Mouse (Mus musculus) R1 (cell line): ENCODE results near the gene Wwp2.
A peak's percentile ranks its signal among the peaks of the same experiment; 100 is the strongest.

ENCODE experiments used
- DNase-seq: peaks from one replicate; pipeline ENCODE4 v3.0.0-alpha.2; 2018; ENCODE audit warnings: low read depth, low spot score

Gene Wwp2

DNA sequence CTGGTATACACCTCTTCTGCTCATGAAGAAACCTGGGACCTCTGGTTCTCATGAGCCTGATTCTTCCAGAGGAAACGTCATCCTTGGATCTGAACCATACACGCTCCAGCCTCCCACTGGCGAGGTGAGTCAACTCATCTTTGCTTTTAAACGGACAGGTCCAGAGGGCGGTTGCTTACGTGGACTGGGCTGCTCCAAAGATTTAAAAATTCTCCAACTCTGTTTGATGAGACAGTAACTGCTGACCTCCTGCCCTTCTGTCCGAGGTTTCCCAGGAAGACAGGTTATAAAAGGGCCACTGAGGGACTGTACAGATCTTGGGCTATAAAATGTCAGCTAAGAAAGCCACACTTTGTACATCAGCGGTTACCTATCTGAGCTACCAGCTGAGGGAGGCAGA is 5.3 kb upstream of the Wwp2 start:
- no peak for DNase-seq

- DNase-seq = peak; percentile 39
Observed at GRCm38 (mm10) chr8:107435421-107435961, 674 bp upstream of the Wwp2 start.

DNA sequence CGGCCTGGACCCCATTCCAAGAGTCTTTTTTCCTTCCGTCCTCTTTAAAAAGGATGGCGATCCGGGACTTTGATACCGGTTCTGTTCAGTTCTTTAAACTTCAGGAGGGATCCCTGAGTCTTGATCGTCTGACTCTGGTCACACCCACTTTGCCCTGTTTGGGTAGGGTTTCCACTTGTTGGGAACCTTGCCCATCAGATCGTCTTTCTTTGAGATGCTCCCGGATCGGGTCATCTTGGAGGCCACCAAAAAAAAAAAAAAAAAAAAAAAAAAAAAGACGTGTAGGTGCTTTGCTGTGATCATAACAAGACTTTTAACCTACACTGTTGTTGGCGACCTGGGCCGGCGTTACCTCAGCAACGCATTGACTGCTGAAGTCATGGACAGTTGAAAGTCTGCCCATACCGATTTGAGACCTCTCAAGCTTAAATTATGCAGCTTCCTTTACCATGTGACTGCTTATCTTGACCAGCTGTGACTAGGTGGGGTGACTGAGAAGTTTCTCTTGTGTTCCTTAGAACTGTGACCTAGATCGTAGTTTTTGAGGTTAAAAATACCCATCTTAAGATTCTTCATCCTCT is 766 bp downstream of the Wwp2 start:
- peak; percentile 66 for DNase-seq

DNA sequence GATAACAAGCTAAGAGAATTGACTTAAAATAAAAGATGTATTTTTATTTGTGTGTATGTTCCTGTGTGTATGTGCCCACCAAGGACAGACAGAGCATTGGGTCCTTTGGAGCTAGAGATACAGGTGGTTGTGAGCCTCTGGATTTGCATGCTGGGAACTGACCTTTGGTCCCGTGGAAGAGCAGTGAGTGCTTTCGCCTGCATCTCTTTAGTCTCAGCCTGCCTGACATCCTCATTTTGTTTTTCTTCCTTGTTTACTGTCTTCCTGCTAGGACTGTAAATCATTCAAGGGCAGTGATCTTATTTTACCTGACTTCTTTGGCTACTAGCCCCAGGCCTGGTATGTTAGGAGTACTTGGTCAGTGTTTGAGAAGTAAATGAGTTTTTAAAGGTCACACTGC is 1.5 kb downstream of the Wwp2 start:
- no peak for DNase-seq

GRCm38 (mm10) chr8:107439880-107440625 is 3.9 kb downstream of the Wwp2 start:
- DNase-seq = no peak

- no peak for DNase-seq
Observed at GRCm38 (mm10) chr8:107444626-107445025, 8.5 kb downstream of the Wwp2 start.

- DNase-seq = no peak
Observed at GRCm38 (mm10) chr8:107447713-107448112, 11.5 kb downstream of the Wwp2 start.

DNA sequence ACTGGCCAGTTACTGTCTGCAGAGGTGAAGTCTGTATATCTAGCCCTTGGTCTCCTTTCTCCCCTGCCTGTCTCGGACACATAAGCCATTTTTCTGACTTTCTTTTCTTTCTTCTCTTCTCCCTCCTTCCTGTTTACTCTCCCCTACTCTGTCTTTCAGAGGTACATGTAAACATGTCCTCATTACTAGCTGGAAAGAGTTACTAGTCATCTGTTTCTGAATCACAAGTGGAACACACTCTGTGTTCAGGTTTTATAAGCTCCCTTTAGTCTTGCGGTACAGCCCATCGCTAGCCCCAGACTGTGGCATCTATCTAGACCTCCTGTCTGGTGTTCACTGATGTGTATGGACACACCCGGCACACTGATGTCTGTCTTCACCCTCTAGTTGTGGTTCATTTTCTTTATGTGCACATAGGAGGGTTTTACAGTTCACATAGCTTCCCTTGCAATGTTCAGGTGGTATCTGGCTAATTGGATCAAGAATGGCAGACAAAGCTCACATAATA is 12.3 kb downstream of the Wwp2 start:
- no peak for DNase-seq

DNA sequence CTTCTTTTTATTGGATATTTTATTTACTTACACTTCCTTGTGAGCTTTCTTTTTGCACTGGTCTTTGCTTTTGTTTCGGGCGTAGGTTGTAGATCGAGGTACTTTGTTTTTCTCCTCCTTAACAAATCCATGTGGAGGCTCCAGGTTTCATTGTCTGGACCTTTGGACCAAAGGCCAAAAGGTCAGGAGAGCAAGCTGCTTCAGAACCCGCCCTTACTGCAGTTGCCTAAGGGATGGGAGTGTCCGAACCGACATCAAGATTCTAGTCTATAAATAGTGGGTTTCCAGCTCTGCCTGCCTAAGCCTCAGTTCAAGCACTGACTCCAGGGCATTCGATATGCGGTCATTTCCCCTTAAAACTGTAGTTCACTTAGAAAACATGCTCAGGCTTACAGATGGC is 13.0 kb downstream of the Wwp2 start:
- DNase-seq = peak; percentile 78

DNA sequence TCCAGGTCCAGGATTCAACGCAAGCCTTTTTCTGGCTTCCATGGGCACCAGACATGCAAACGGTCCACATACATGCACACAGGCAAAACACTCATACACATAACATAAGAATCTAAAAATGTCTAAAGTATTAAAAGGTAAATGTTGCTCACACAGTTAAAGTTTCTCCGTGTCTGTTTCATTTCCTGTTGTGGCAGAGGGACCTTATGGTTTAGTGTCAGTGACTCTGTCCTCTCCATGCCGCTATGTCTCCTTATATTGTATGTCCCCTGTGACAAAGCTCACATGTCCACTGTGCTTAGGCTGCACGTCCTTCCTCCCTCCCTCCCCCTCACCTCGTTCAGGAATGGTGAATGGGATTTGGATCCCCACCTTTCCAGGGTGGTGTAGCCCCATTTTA is 13.5 kb downstream of the Wwp2 start:
- no peak for DNase-seq

DNA sequence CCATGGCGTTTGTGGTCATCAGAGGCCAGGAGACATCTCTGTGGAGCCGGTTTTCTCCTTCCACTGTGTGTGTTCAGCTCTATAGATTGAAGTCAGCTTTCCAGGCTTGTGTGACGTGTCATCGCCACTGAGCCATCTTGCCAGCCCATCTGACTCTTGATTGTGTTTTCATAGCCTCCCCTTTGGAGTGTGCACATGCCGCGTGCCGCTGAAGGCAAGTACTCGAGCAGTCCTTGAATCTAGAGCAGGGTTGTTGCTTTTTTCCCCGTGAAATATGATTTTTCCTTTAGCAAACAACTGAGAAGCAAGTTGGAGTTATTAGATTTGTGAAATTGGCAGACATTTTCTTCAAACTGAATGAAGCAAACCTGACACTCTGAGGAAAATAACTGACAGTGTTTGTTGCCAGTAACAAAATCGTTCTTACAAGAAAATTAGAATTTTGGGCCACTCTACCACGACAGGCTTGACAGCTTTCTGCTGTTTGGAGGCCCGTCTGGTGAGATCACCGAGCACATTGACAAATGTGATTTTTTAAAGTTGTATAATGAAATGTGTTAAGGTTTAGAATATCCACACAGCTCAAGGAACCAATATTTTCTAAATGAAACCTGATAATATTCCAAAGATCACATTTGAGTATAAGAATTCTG is 15.4 kb downstream of the Wwp2 start:
- DNase-seq = no peak

GRCm38 (mm10) chr8:107453386-107453785 is 17.2 kb downstream of the Wwp2 start:
- DNase-seq = no peak

DNA sequence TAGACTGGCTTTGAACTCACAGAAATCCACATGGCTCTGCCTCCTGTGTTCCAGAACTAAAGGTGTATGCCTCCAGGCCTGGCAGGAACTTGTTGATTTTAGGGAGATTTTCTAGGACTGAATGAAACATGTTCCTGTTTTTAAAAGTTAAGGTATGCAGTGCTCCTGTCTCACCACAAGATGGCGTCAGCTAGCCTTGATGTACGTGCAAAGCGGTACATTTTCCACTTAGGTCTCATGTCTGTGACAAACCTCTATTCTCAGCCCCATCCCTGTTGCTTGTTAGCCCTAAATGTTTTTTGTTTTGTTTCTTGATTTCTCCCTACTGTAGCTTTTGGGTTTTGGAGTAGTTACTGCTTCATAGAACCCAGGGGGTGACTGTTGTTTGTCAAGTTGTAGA is 19.1 kb downstream of the Wwp2 start:
- peak; percentile 72 for DNase-seq

GRCm38 (mm10) chr8:107457725-107458124 is 21.6 kb downstream of the Wwp2 start:
- peak; percentile 31 for DNase-seq

DNA sequence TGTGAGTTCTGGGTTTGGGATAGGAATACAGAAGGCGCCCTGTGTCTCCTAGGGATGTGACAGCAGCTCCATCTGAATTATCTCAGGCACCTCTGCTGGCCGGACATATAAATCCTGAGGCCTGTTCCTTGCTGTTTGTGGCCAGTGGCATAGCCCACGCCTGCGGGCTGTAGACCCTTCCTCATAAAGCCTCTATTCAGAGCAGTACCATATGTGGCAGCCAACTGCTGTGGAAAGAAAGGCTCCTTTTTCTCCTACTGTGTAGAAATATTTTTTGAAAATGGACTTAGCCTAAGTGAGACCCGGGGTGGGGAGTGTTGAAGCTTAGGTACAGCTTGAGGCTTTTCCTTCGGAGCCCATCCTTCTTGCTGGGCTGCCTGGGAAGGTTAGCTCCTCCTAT is 22.1 kb downstream of the Wwp2 start:
- no peak for DNase-seq

DNA sequence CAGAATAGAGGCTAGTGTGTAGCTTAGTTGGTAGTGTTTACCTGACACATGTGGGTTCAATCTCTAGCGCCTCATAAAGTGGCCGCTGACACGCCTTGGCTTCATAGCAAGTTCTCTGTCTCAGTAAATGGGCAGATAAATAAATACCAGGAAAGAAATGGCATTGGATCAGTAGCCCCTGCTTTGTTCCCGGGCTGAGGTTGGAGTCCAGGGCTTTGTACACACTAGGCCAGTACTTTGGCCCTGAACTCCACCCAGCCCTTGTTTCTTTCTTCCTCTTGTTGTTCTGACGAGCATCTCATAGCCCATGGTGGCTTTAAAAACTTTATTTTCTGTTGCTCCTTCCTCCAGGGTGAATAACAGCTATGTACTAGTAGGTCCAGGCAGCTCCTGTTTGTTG is 26.3 kb downstream of the Wwp2 start:
- no peak for DNase-seq

GRCm38 (mm10) chr8:107465332-107465990 is 29.3 kb downstream of the Wwp2 start:
- DNase-seq = no peak

- DNase-seq = peak; percentile 79
Observed at GRCm38 (mm10) chr8:107466642-107467041, 30.5 kb downstream of the Wwp2 start.

- no peak for DNase-seq
Observed at GRCm38 (mm10) chr8:107468811-107469302, 32.7 kb downstream of the Wwp2 start.

DNA sequence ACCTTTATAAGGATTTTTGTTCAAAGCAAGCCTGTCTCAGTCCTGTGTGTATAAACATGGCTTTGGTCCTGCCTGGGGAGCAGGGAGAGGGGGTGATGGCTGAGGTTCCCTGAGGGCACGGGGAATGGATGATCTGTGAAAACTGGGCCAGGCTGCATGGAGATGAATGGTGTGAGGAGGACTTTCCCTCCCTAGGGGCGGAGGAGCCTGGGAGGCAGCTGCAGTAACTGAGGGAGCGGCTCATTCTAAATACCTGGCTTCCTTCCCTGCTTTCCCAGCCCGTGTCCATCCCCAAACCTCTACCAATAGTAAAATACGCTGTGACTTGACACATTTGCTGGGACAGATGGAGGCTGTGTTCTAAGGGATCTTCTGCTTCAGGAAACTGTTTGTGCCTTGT is 34.1 kb downstream of the Wwp2 start:
- no peak for DNase-seq

GRCm38 (mm10) chr8:107472403-107473100 is 36.4 kb downstream of the Wwp2 start:
- no peak for DNase-seq
